Mouse (Mus musculus) brain, embryonic 18.5 days (tissue): ENCODE results near the gene Selenom.

Source experiments
- DNase-seq: peaks from one replicate; pipeline ENCODE4 v3.0.0-alpha.2; 2012; ENCODE audit warnings: low read depth, low spot score

Gene Selenom

GRCm38 (mm10) chr11:3513291-3513690, 1.2 kb upstream of the Selenom start:
- DNase-seq, result no peak

- DNase-seq, result no peak
Measured at GRCm38 (mm10) chr11:3515216-3515615, 732 bp downstream of the Selenom start.

GRCm38 (mm10) chr11:3515637-3516036, 1.2 kb downstream of the Selenom start:
- no peak for DNase-seq

GRCm38 (mm10) chr11:3516121-3516520, 1.6 kb downstream of the Selenom start:
- DNase-seq, result no peak

- no peak for DNase-seq
Measured at GRCm38 (mm10) chr11:3516859-3517845, 2.7 kb downstream of the Selenom start.

- DNase-seq, result no peak
Measured at GRCm38 (mm10) chr11:3517846-3518732, 3.6 kb downstream of the Selenom start.

GRCm38 (mm10) chr11:3519051-3519726, 4.7 kb downstream of the Selenom start:
- no peak for DNase-seq

GRCm38 (mm10) chr11:3519756-3520398, 5.4 kb downstream of the Selenom start:
- no peak for DNase-seq

- no peak for DNase-seq
Measured at GRCm38 (mm10) chr11:3520919-3521318, 6.4 kb downstream of the Selenom start.

GRCm38 (mm10) chr11:3521339-3522224, 7.1 kb downstream of the Selenom start:
- no peak for DNase-seq

- DNase-seq, result no peak
Measured at GRCm38 (mm10) chr11:3522285-3523000, 8.0 kb downstream of the Selenom start.

GRCm38 (mm10) chr11:3523840-3524582, 9.5 kb downstream of the Selenom start:
- no peak for DNase-seq

GRCm38 (mm10) chr11:3525560-3525959, 11.1 kb downstream of the Selenom start:
- DNase-seq, result no peak

- DNase-seq, result no peak
Measured at GRCm38 (mm10) chr11:3526207-3526606, 11.7 kb downstream of the Selenom start.

GRCm38 (mm10) chr11:3526979-3527738, 12.7 kb downstream of the Selenom start:
- no peak for DNase-seq

- no peak for DNase-seq
Measured at GRCm38 (mm10) chr11:3527766-3528165, 13.3 kb downstream of the Selenom start.

GRCm38 (mm10) chr11:3528208-3528607, 13.7 kb downstream of the Selenom start:
- DNase-seq, result no peak
